Mouse (Mus musculus) C2C12 (cell line): Measurements from ENCODE around the gene Olfr1502. TPM values are rescaled to one million over a fixed set of nuclear protein-coding genes. Genes with fewer than 3 reads are reported as not detected.

ENCODE experiments used
- H3K27me3 ChIP-seq: one replicate; pipeline ENCODE4 v1.6.1; 2011; ENCODE audit not compliant: control insufficient read depth, insufficient read depth, insufficient read length
- H3K36me3 ChIP-seq: one replicate; pipeline ENCODE4 v1.6.1; 2011; ENCODE audit not compliant: control insufficient read depth, insufficient read depth
- H3K4me3 ChIP-seq: one replicate; pipeline ENCODE4 v1.5.1; 2011; ENCODE audit warnings: mild to moderate bottlenecking, control low read depth; ENCODE audit not compliant: poor library complexity, insufficient read depth, severe bottlenecking
- H3K79me2 ChIP-seq: one replicate; pipeline ENCODE4 v1.6.1; 2011; ENCODE audit not compliant: control insufficient read depth, insufficient read depth
- H3K79me3 ChIP-seq: one replicate; pipeline ENCODE4 v1.6.1; 2011; ENCODE audit warnings: low read depth, control low read depth
- H3ac ChIP-seq: one replicate; pipeline ENCODE3; 2011; ENCODE audit warnings: low read depth; ENCODE audit not compliant: control insufficient read depth, insufficient read length
- CEBPB ChIP-seq: IDR thresholded peaks from one replicate; pipeline ENCODE4 v1.6.1; 2011; ENCODE audit warnings: low read depth, mild to moderate bottlenecking, control low read depth, moderate library complexity
- CTCF ChIP-seq: IDR thresholded peaks from one replicate; pipeline ENCODE4 v1.5.1; 2011; ENCODE audit not compliant: control insufficient read depth, insufficient read depth, insufficient read length
- FOSL1 ChIP-seq: IDR thresholded peaks from one replicate; pipeline ENCODE4 v1.8.0; 2011; ENCODE audit warnings: mild to moderate bottlenecking, low read length; ENCODE audit not compliant: poor library complexity, insufficient read depth, severe bottlenecking
- MAX ChIP-seq: IDR thresholded peaks from one replicate; pipeline ENCODE4 v1.6.1; 2011; ENCODE audit warnings: mild to moderate bottlenecking, control low read depth
- MYOD1 ChIP-seq: IDR thresholded peaks from one replicate; pipeline ENCODE4 v1.6.1; 2011; ENCODE audit warnings: low read depth; ENCODE audit not compliant: control insufficient read depth, insufficient read length
- MYOG ChIP-seq: IDR thresholded peaks from one replicate; pipeline ENCODE4 v1.6.1; 2011; ENCODE audit not compliant: control insufficient read depth, insufficient read length; ENCODE audit errors: extremely low read depth
- USF1 ChIP-seq: IDR thresholded peaks from one replicate; pipeline ENCODE4 v1.6.1; 2011; ENCODE audit warnings: low read depth, mild to moderate bottlenecking, control low read depth, moderate library complexity
- long read RNA-seq, 2 experiments: library from polyadenylated mRNA; unstranded; transcript quantifications; one replicate each; pipeline ENCODE4 v2.0.0; 2019 to 2020
- polyA plus RNA-seq: library from polyadenylated mRNA; unstranded; fragments of >200 nt; fragmentation: generic; extraction: Trizol; gene quantifications from one replicate; pipeline ENCODE4 v1.2.1, GENCODE M21; 2012; ENCODE audit warnings: missing spikeins

The Olfr1502 gene
- not detected for polyA plus RNA-seq
- long read RNA-seq, experiment 1: 0 reads
- long read RNA-seq, experiment 2: 0 reads

DNA sequence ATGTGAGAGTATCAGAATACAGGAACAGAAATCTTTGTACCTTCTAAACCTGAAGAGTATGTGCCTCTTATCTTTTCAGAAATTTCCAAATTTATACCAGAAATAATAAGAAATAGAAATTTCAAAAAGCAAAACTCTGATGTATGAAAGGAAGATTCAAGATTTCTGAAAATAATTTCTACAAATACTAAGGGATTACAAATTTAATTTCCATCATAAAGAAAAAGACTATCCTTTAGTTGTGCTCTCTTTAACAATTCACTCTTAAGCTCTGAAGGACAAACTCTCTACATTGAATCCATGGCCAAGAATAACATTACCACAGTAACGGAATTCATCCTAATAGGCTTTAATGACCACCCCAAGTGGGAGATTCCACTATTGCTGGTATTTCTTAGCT, at the start of gene Olfr1502:
Gene Olfr1502 (plus strand): TSS at position 301 of the 400 bp plus-strand sequence.
- H3K4me3 ChIP-seq: no peak within 1 kb of the TSS
- no peaks in the 10 kb centered on the region for H3K27me3 ChIP-seq
- H3K36me3 ChIP-seq: no peaks in the 10 kb centered on the region
- no peak for TF ChIP-seq MYOD1
- TF ChIP-seq CTCF: no peak
- TF ChIP-seq USF1: no peak
- TF ChIP-seq MAX: no peak
- TF ChIP-seq MYOG: no peak
- TF ChIP-seq CEBPB: no peak
- no peak for TF ChIP-seq FOSL1
- no peaks in the 10 kb centered on the region for H3K79me3 ChIP-seq
- no peak within 1 kb of the TSS for H3ac ChIP-seq
- H3K79me2 ChIP-seq: no peaks in the 10 kb centered on the region

- Histone ChIP-seq H3K27me3 (no peaks in the 10 kb centered on the region), H3K4me3 (no peak overlapping the region), H3ac (no peak overlapping the region), H3K36me3 (no peaks in the 10 kb centered on the region), H3K79me2 (no peaks in the 10 kb centered on the region), H3K79me3 (no peaks in the 10 kb centered on the region)
- TF ChIP-seq CTCF: no peak
- TF ChIP-seq USF1: no peak
- no peak for TF ChIP-seq FOSL1
- no peak for TF ChIP-seq MYOD1
- no peak for TF ChIP-seq MYOG
These were observed 48.8 kb upstream of the Olfr1502 start for GRCm38 (mm10) chr19:13812823-13813222.

DNA sequence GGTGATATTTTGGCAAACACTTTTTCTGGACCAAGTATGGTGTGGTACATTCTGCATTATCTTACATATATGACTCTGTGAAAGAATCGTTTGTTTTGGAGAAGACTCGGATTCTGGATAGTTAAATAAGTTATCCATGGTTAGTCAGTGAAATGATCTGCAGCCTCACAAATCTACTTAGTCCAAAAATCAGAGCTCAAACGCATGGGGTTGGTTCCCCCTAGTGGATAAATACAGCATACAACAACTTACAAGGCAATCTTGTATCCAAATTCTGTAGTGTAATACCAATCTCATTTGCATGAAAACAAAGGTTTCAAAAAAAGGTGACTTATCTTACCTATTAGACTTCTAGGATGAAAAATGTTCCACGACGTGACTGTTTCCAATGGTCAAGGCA, 42.8 kb upstream of the Olfr1502 start:
- Histone ChIP-seq H3K36me3 (no peaks in the 10 kb centered on the region), H3ac (no peak overlapping the region), H3K79me3 (no peaks in the 10 kb centered on the region), H3K4me3 (no peak overlapping the region), H3K27me3 (no peaks in the 10 kb centered on the region), H3K79me2 (no peaks in the 10 kb centered on the region)
- TF ChIP-seq MYOG (no peak), USF1 (no peak), CTCF (no peak), MAX (no peak), MYOD1 (no peak), CEBPB (no peak), FOSL1 (no peak)

- Histone ChIP-seq H3K36me3 (no peaks in the 10 kb centered on the region), H3ac (no peak within 1 kb of the TSS), H3K27me3 (no peaks in the 10 kb centered on the region), H3K79me2 (no peaks in the 10 kb centered on the region), H3K4me3 (no peak within 1 kb of the TSS), H3K79me3 (no peaks in the 10 kb centered on the region)
- TF ChIP-seq MYOD1 (no peak), USF1 (no peak), MAX (no peak), CEBPB (no peak), MYOG (no peak), FOSL1 (no peak), CTCF (no peak)
These were observed 42.2 kb upstream of the Olfr1502 start, which contains the start of gene Olfr1499 for GRCm38 (mm10) chr19:13819347-13819746. Gene Olfr1499, minus strand, starts transcription at chr19:13819447.

DNA sequence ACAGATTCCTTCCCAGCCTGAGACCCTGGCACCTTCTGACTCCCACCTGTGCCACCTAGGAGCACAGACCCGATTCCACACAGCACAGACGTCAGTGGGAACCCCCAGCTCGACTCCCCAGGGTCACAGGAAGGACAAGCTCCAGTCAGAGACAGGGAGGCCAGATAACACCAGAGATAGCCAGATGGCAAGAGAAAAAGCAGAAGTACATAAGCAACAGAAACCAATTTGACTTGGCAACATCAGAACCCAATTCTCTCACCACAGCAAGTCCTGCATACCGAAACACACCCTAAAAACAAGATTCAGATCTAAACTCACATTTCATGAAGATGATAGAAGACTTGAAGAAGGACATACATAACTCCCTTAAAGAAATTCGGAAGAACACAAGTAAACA, 40.7 kb upstream of the Olfr1502 start:
- Histone ChIP-seq H3ac (no peak overlapping the region), H3K79me3 (no peaks in the 10 kb centered on the region), H3K36me3 (no peaks in the 10 kb centered on the region), H3K79me2 (no peaks in the 10 kb centered on the region), H3K27me3 (no peaks in the 10 kb centered on the region), H3K4me3 (no peak overlapping the region)
- TF ChIP-seq USF1 (no peak), MAX (no peak)

DNA sequence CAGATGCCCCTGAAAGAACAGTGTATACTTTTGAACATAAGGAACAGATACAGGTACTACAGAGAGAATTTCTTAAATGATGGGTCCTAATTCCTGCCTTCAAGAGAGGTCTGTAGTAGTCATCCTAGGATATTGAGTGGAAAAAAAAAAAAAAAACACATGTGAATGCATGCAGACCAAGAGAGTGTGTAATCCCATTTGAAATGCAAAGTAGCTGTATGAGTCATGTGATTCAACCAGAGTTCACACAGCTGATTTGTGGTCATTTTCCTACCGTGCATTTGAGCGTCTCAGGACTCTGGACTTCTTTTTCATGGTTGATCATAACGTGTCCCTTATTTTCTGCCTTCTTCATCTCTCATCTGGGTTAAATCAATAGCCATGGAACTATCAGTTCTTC, 33.1 kb upstream of the Olfr1502 start:
- TF ChIP-seq MYOD1 (no peak), USF1 (no peak), MAX (no peak), MYOG (no peak)
- H3ac ChIP-seq: no peak overlapping the region
- H3K27me3 ChIP-seq: no peaks in the 10 kb centered on the region
- H3K4me3 ChIP-seq: no peak overlapping the region
- H3K79me3 ChIP-seq: no peaks in the 10 kb centered on the region
- no peaks in the 10 kb centered on the region for H3K36me3 ChIP-seq
- H3K79me2 ChIP-seq: no peaks in the 10 kb centered on the region
